Mouse (Mus musculus): ENCODE measurements at regions not wholly inside any gene's neighbourhood (a gene's known extent, or its start where the extent isn't known, plus 50 kb on each side); places are given as distances from the start of the nearest gene placed in this dataset.

DNA sequence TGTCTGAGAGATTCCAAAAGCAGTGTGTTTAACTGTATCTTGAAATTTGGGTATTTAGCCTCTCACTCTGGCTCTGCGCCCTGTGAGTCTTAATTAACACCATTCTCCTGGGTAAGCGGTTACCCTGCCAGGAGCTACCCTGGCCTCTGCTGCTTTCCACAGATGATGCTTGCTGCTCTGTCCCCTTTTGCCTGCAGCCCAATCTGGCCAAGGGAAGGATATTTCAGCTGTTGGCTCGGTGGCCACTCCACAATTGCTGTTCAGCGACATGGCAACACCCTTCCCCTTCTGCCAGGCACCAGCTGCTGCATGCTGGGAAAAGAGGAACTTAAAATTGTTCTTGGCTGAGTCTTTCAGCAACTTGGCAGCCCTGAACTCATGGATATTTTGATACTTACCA lies 707.4 kb upstream of the Tmpo start:
- DNase-seq (ENCODE audit: low read depth) = no peak

DNA sequence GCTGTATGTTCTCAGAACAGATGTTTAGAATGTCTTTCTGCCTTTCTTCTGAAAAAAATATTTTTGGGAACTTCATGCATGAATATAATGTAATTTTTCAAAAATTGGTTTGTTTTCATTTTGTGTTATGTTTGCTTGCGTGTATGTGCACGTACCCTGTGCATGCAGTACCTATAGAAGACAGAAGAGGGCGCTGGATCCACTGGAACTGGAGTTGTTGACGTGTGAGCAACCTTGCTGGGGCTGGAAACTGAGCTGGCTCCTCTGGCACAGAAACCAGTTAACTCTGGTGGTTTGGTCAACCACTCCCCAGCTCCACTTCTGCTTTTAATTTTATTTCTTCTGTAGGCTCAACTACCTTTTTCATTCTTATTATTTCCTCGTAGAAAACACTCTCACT lies 702.0 kb upstream of the Tmpo start:
- peak; percentile 39 for DNase-seq (ENCODE audit: low read depth)

DNA sequence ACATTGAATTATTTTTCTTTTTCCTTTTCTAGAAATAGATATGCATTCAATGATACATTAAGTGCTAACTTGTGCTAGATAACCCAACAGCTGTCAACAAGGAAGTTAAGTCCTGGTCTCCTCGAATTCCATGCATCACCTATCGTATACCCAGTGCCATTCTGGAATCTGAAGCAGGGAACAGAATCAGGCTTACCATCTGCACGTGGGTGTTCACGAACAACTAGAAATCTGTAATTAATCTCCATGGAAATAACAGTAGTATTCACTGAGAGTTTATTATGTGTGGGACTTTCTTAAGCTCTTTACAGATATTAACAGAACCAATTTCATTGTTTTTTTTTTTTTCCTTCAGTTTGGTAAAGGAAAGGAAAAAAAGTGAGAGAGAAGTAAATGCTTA lies 701.4 kb upstream of the Tmpo start:
- DNase-seq (ENCODE audit: low read depth) = no peak

DNA sequence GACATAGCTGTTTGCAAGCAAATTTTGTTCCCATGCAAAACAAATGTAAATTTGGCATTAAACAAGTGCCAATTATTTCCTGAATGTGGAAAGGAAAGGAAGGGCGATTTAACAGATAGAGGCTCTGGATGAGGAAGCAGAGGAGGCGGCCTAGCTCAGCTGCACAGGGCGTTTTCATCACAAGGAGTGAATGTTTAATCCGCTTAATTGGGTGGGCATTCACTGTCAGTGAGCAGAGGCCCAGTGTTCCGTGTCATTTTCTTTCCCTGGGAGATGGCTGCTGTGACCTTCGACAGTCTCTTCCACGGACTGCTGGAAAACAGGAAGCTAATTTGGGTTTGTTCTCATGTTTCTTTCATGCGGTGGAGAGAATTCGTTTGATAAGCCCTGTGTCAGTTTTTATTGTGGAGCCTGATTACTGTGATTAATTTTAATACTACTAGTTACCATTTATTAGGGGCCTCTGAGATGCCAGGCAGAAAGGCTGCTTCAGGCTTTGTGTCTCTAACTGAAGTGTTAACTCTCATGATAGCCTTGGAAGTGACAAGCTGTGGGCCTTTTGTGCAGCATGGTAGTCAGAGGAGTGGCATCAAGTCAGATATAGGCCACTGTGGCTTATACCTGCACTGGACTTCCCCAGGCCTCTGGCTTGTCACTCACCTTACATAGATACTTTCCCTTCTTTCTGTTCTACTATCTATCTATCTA lies 700.6 kb upstream of the Tmpo start:
- DNase-seq (ENCODE audit: low read depth) = no peak

DNA sequence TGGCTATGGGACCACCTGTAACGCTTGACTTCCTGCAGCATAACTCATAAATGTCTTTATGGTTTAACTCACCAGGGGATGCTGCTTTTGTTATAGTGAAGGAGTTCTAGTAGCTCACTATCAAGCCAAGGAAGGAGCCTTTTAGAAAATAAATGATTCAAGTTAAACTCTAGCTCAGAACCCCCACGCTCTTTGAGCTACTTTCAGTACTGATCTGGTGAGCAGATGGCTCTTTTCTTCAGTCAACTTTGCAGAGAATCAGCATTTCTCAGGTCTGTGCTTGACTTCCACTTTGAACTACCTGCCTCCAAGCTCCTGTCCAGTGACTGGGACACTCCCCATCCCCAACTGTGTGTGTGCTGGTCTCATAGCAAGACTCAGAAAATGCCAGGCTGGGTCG lies 694.3 kb upstream of the Tmpo start:
- DNase-seq (ENCODE audit: low read depth) = no peak

DNA sequence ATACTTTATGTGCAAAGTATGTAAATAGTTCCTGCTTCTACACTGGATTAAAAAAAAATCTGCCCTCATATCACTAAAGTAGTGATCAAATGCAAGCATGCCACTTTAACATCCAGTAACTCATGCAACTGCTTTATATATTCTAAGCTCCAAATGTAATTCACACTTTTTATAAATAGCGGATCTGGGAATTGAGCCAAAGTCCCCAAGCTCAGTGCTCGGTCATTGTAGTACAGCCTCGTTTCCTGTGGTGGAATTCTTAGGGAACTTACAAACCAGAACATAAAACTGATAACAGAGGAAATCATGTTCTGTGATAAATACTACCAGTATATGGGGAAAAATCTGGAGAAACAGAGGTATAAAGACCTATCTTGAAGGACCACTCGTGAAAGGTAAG lies 690.1 kb upstream of the Tmpo start:
- no peak for DNase-seq (ENCODE audit: low read depth)

DNA sequence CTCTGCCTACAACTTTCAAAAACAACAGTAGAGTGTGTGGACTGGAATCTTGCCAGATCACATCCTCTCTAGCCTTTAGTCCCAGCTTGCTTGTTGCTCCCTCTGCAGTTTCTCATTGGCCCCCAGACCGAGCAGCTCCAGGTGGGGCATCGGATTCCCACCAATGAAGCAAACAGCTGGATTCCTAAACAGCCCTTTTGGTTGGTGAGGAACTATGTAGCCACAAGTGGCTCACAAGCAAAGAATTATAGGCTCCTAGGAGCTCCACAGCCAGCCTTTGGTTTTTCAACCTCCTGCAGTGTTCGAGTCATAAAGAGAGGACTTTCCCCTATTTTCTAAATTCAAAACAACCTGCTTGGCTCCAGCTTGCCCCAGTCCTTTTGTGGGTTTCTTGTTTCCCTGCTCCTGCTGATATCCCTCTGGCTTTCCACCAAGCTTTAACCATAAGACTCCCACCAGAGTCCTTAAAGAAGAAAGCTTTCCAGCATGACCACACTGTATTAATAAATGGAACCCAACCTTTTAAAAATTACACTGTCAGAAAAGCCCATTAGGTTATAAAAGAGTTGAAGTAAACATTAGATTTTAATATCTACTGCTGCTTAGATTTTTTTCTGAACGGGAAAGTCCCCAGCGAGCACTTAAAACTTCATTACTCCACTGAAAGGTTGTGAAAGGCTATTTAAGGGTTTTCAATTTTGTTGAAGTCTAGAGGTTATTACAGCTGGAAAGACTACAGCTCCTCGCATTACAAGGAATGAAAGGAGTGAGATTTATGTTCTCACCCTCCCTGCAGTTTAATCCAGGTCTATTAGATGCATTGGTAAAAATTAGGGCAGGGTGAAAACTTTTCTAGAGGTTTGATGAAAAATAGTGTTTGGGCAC lies 677.8 kb upstream of the Tmpo start:
- DNase-seq (ENCODE audit: low read depth) = no peak

DNA sequence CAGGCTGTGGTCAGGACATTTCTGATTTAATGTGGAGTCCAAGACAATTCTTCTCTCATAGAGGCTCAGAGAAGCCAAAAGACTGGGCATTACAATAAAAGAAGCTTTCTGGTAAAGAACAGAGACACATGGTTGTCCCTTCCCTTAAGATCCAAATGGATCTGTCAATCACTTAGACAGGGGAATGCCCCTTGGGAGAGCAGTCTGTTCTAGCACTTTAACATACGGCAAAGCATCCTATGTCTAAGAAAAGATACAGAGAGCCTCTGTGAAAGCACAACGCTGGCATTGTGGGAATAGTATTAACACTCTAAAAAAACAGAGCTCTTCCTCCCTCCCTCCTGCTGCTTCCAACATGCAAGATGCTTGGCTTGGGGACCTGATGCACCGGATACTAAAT lies 646.0 kb upstream of the Tmpo start:
- no peak for DNase-seq (ENCODE audit: low read depth)

DNA sequence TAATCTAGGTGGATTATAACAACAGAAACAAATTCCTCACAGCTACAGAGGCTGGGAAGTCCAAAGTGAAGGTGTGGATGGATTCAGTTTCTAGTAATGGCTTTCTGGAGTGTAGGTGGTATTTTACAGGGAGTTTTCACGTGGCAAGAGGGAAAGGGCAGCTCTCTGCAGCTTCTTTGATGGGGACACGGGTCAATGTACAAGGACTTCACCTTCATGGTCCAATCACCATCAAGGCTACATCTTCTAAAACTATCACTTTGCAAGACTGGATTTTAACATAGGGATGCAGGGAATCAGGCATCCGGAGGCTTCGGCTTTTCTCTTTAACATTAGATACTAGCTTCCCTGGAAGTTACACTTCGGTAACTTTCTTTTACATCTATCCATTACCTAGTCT lies 642.4 kb upstream of the Tmpo start:
- no peak for DNase-seq (ENCODE audit: low read depth)

DNA sequence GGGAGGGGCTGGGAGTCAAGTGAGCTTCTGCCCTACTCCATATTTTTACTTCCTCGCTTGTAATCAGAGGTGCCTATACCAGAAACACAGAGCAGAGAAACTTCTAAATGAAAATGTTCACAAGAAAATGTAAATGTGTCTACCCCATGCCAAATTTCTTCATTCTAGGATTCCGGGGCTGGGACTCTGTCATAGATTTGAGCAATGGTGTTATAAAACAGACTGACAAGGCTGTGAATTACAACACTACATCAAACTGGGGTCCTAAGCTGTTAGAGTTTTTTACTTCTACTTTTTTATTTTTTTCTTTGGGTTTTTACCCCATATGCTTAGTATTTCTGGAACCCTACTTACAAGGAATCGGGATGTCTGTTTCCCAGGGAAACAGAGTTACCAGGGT lies 623.8 kb upstream of the Tmpo start:
- no peak for DNase-seq (ENCODE audit: low read depth)

All from 416B (cell line).